Mouse (Mus musculus) brain, embryonic 18.5 days (tissue): Measurements from ENCODE around the gene Apoc1.
A peak's percentile ranks its signal among the peaks of the same experiment; 100 is the strongest.

Experiments used
- DNase-seq: peaks from one replicate; pipeline ENCODE4 v3.0.0-alpha.2; 2012; ENCODE audit warnings: low read depth, low spot score

Apoc1 gene

GRCm38 (mm10) chr7:19691873-19692865, at the start of gene Apoc1:
Apoc1 (minus strand) TSS chr7:19692660.
- DNase-seq, result no peak

- DNase-seq, result no peak
Measured at GRCm38 (mm10) chr7:19741329-19742031, 49.0 kb upstream of the Apoc1 start.

GRCm38 (mm10) chr7:19740269-19740668, 47.8 kb upstream of the Apoc1 start:
- no peak for DNase-seq

- DNase-seq, result no peak
Measured at GRCm38 (mm10) chr7:19738771-19739170, 46.3 kb upstream of the Apoc1 start.

GRCm38 (mm10) chr7:19736389-19737057, 44.1 kb upstream of the Apoc1 start:
- DNase-seq, result no peak

- DNase-seq, result no peak
Measured at GRCm38 (mm10) chr7:19734178-19734666, 41.8 kb upstream of the Apoc1 start.

- DNase-seq, result no peak
Measured at GRCm38 (mm10) chr7:19726541-19726940, 34.1 kb upstream of the Apoc1 start.

- DNase-seq, result no peak
Measured at GRCm38 (mm10) chr7:19724167-19724566, 31.7 kb upstream of the Apoc1 start.

GRCm38 (mm10) chr7:19722754-19723195, 30.3 kb upstream of the Apoc1 start:
- no peak for DNase-seq

- DNase-seq, result no peak
Measured at GRCm38 (mm10) chr7:19719200-19719599, 26.7 kb upstream of the Apoc1 start.

GRCm38 (mm10) chr7:19718297-19718952, 26.0 kb upstream of the Apoc1 start:
- no peak for DNase-seq

- DNase-seq, result no peak
Measured at GRCm38 (mm10) chr7:19717346-19717745, 24.9 kb upstream of the Apoc1 start.

GRCm38 (mm10) chr7:19716822-19717221, 24.4 kb upstream of the Apoc1 start:
- DNase-seq, result no peak

- no peak for DNase-seq
Measured at GRCm38 (mm10) chr7:19716055-19716682, 23.7 kb upstream of the Apoc1 start.

- peak; percentile 100 for DNase-seq
Measured at GRCm38 (mm10) chr7:19715239-19716054, 23.0 kb upstream of the Apoc1 start, which contains the start of gene Tomm40. Tomm40 (minus strand) TSS chr7:19715438.

- no peak for DNase-seq
Measured at GRCm38 (mm10) chr7:19714836-19715235, 22.4 kb upstream of the Apoc1 start.

GRCm38 (mm10) chr7:19713598-19713997, 21.1 kb upstream of the Apoc1 start:
- no peak for DNase-seq

GRCm38 (mm10) chr7:19713196-19713595, 20.7 kb upstream of the Apoc1 start:
- DNase-seq, result no peak

- DNase-seq, result no peak
Measured at GRCm38 (mm10) chr7:19712414-19712813, 20.0 kb upstream of the Apoc1 start.

GRCm38 (mm10) chr7:19710650-19711049, 18.2 kb upstream of the Apoc1 start:
- DNase-seq, result no peak
